ENCODE assay signal across 25 mouse cellular contexts in genomic region chr10:114671791-114672415, GRCm38 (mm10).
A peak's percentile ranks its signal among the peaks of the same experiment; 100 is the strongest.
DNase-seq lines count a peak whose midpoint lies in the region; ATAC-seq and TF ChIP-seq lines count a peak whose summit lies in the region.
"Had no signal": no experiment of that assay in that cellular context is flagged by ENCODE, and none has a peak within 500 bp of the region (broad histone marks: within the 10 kb centered on the region; RNA-seq: fewer than 3 reads in every experiment).

No protein-coding gene starts in this region.

- H3K4me1 ChIP-seq in forebrain, embryonic 11.5 days (replicated peaks; ENCODE audit: control insufficient read depth, insufficient read depth, low read length), result no peaks in the 10 kb centered on the region
- peaks cover 6% of the 10 kb centered on the region for H3K4me1 ChIP-seq in forebrain, embryonic 13.5 days
- H3K4me1 ChIP-seq in hindbrain, postnatal 0 days (ENCODE audit: insufficient read depth, low read length), result no peaks in the 10 kb centered on the region
- no peaks in the 10 kb centered on the region for H3K4me1 ChIP-seq in hindbrain, embryonic 14.5 days (replicated peaks; ENCODE audit: control insufficient read depth, insufficient read depth, low read length)
- H3K4me1 ChIP-seq in midbrain, embryonic 13.5 days (replicated peaks), result peaks cover 10% of the 10 kb centered on the region; the same call in 1 of the 2 replicates
- H3K4me1 ChIP-seq: embryonic facial prominence, embryonic 13.5 days; heart, embryonic 12.5 days; hindbrain, embryonic 12.5 days; liver, embryonic 13.5 days had no signal

- 9% methylated on average over 6 of the region's 6 CpGs for WGBS in forebrain, embryonic 11.5 days
- WGBS in forebrain, embryonic 13.5 days, result 8% methylated on average over 6 of the region's 6 CpGs
- WGBS in hindbrain, postnatal 0 days, result 46% methylated on average over 6 of the region's 6 CpGs
- 62% methylated on average over 6 of the region's 6 CpGs for WGBS in hindbrain, embryonic 14.5 days
- WGBS in midbrain, embryonic 13.5 days, result 16% methylated on average over 6 of the region's 6 CpGs

- H3K36me3 ChIP-seq in forebrain, embryonic 11.5 days (ENCODE audit: control insufficient read depth, insufficient read depth, low read length), result no peaks in the 10 kb centered on the region
- H3K36me3 ChIP-seq in forebrain, embryonic 13.5 days (ENCODE audit: poor library complexity, severe bottlenecking), result no peaks in the 10 kb centered on the region
- no peaks in the 10 kb centered on the region for H3K36me3 ChIP-seq in hindbrain, postnatal 0 days (ENCODE audit: insufficient read depth, low read length)
- H3K36me3 ChIP-seq in hindbrain, embryonic 14.5 days (replicated peaks; ENCODE audit: control insufficient read depth, insufficient read depth), result no peaks in the 10 kb centered on the region
- no peaks in the 10 kb centered on the region for H3K36me3 ChIP-seq in midbrain, embryonic 13.5 days
- H3K36me3 ChIP-seq: embryonic facial prominence, embryonic 13.5 days; heart, embryonic 12.5 days; hindbrain, embryonic 12.5 days; liver, embryonic 13.5 days had no signal

- peak; percentile 44; the same call in 1 of the 2 replicates for ATAC-seq in forebrain, embryonic 11.5 days (replicated peaks; ENCODE audit: low FRiP score)
- ATAC-seq in forebrain, embryonic 13.5 days, result no peak
- ATAC-seq in hindbrain, postnatal 0 days, result no peak
- no peak for ATAC-seq in hindbrain, embryonic 14.5 days (ENCODE audit: low FRiP score)
- peak; percentile 10 for ATAC-seq in activated CD4-positive, CD25-positive, alpha-beta regulatory T cell, adult 4 months
- ATAC-seq in midbrain, embryonic 13.5 days, result peak; percentile 66
- ATAC-seq: CD4-positive, CD25-positive, alpha-beta regulatory T cell, adult 4 months had no signal

- no peak overlapping the region for H3K9ac ChIP-seq in forebrain, embryonic 11.5 days (ENCODE audit: low read length)
- H3K9ac ChIP-seq in forebrain, embryonic 13.5 days, result no peak overlapping the region
- H3K9ac ChIP-seq in hindbrain, postnatal 0 days (replicated peaks; ENCODE audit: low read length), result no peak overlapping the region
- H3K9ac ChIP-seq in hindbrain, embryonic 14.5 days, result no peak overlapping the region
- H3K9ac ChIP-seq in midbrain, embryonic 13.5 days (replicated peaks), result no peak overlapping the region
- H3K9ac ChIP-seq: embryonic facial prominence, embryonic 13.5 days; heart, embryonic 12.5 days; hindbrain, embryonic 12.5 days; liver, embryonic 13.5 days had no signal

- H3K27me3 ChIP-seq in forebrain, embryonic 11.5 days (ENCODE audit: control insufficient read depth, insufficient read depth, low read length), result no peaks in the 10 kb centered on the region; the same call in 1 of the 2 replicates
- H3K27me3 ChIP-seq in forebrain, embryonic 13.5 days, result no peaks in the 10 kb centered on the region
- no peaks in the 10 kb centered on the region for H3K27me3 ChIP-seq in hindbrain, postnatal 0 days (ENCODE audit: insufficient read depth, low read length)
- H3K27me3 ChIP-seq in hindbrain, embryonic 14.5 days (ENCODE audit: control insufficient read depth, insufficient read depth, low read length), result no peaks in the 10 kb centered on the region
- H3K27me3 ChIP-seq in midbrain, embryonic 13.5 days, result peaks cover 23% of the 10 kb centered on the region
- H3K27me3 ChIP-seq: embryonic facial prominence, embryonic 13.5 days; heart, embryonic 12.5 days; hindbrain, embryonic 12.5 days; liver, embryonic 13.5 days had no signal

- no peak for DNase-seq in forebrain, embryonic 11.5 days (ENCODE audit: low spot score)
- peak; percentile 12 for DNase-seq in hindbrain, postnatal 0 days (ENCODE audit: low spot score)
- DNase-seq in hindbrain, embryonic 14.5 days (ENCODE audit: low spot score), result no peak
- no peak for DNase-seq in urinary bladder, adult 2 months (ENCODE audit: low spot score)
- DNase-seq: adrenal gland, postnatal 25 days; cerebellum, adult 11-12 months; cerebellum, postnatal 10 days; gastrocnemius, postnatal 14 days; heart, adult 18-20 months; heart, postnatal 10 days; kidney, adult 2 months; liver, embryonic 13.5 days; lung, adult 2 months; lung, postnatal 14 days; thymus, adult 2 months; thymus, postnatal 4 days had no signal

- H3K4me3 ChIP-seq in forebrain, embryonic 11.5 days (ENCODE audit: low read depth, low read length), result no peak overlapping the region
- H3K4me3 ChIP-seq in forebrain, embryonic 13.5 days, result no peak overlapping the region
- no peak overlapping the region for H3K4me3 ChIP-seq in hindbrain, postnatal 0 days (ENCODE audit: low read length)
- H3K4me3 ChIP-seq in hindbrain, embryonic 14.5 days (replicated peaks; ENCODE audit: low read length), result no peak overlapping the region
- no peak overlapping the region for H3K4me3 ChIP-seq in midbrain, embryonic 13.5 days (replicated peaks)
- H3K4me3 ChIP-seq: embryonic facial prominence, embryonic 13.5 days; heart, embryonic 12.5 days; hindbrain, embryonic 12.5 days; liver, embryonic 13.5 days had no signal

- no peak for TF ChIP-seq CTCF in hindbrain, postnatal 0 days (IDR thresholded peaks at IDR 0.05; ENCODE audit: low read depth)

- no peaks in the 10 kb centered on the region for H3K9me3 ChIP-seq in forebrain, embryonic 11.5 days (ENCODE audit: control insufficient read depth, low read length)
- H3K9me3 ChIP-seq in forebrain, embryonic 13.5 days (replicated peaks), result no peaks in the 10 kb centered on the region
- H3K9me3 ChIP-seq in hindbrain, postnatal 0 days (ENCODE audit: low read length), result no peaks in the 10 kb centered on the region
- no peaks in the 10 kb centered on the region for H3K9me3 ChIP-seq in hindbrain, embryonic 14.5 days (ENCODE audit: control insufficient read depth, low read length)
- H3K9me3 ChIP-seq in midbrain, embryonic 13.5 days, result no peaks in the 10 kb centered on the region
- H3K9me3 ChIP-seq: embryonic facial prominence, embryonic 13.5 days; heart, embryonic 12.5 days; hindbrain, embryonic 12.5 days; liver, embryonic 13.5 days had no signal

- H3K4me2 ChIP-seq in forebrain, embryonic 11.5 days (ENCODE audit: low read depth, low read length, severe bottlenecking), result no peak overlapping the region
- no peak overlapping the region for H3K4me2 ChIP-seq in forebrain, embryonic 13.5 days
- H3K4me2 ChIP-seq in hindbrain, postnatal 0 days (ENCODE audit: low read depth, low read length), result no peak overlapping the region
- no peak overlapping the region for H3K4me2 ChIP-seq in hindbrain, embryonic 14.5 days (replicated peaks)
- H3K4me2 ChIP-seq in midbrain, embryonic 13.5 days (replicated peaks), result 0 out of 2 replicates have a peak overlapping the region, but pooled peaks have one; percentile 1
- H3K4me2 ChIP-seq: embryonic facial prominence, embryonic 13.5 days; heart, embryonic 12.5 days; hindbrain, embryonic 12.5 days; liver, embryonic 13.5 days had no signal

- H3K27ac ChIP-seq in forebrain, embryonic 11.5 days (ENCODE audit: low read depth, low read length), result no peak overlapping the region
- no peak overlapping the region for H3K27ac ChIP-seq in forebrain, embryonic 13.5 days
- no peak overlapping the region for H3K27ac ChIP-seq in hindbrain, postnatal 0 days
- no peak overlapping the region for H3K27ac ChIP-seq in hindbrain, embryonic 14.5 days
- no peak overlapping the region for H3K27ac ChIP-seq in midbrain, embryonic 13.5 days
- H3K27ac ChIP-seq: embryonic facial prominence, embryonic 13.5 days; hindbrain, embryonic 12.5 days; kidney, postnatal 0 days; liver, embryonic 13.5 days; stomach, postnatal 0 days had no signal

Comparison
In these comparisons a context has a peak if more than half of its experiments do, and no peak if none do; other contexts are left out.
1. ATAC-seq: peak in forebrain, embryonic 11.5 days (single experiment), activated CD4-positive, CD25-positive, alpha-beta regulatory T cell, adult 4 months (single experiment) and midbrain, embryonic 13.5 days (single experiment); none in forebrain, embryonic 13.5 days (single experiment), hindbrain, postnatal 0 days (single experiment) and hindbrain, embryonic 14.5 days (single experiment).